Mouse (Mus musculus): Measurements from ENCODE around the gene Nanos3.

- TF ChIP-seq CTCF (conservative IDR thresholded peaks at IDR 0.05 in 1 of 2, IDR thresholded peaks at IDR 0.05 in 1 of 2; ENCODE audit: low read depth in 2 of 2, low read length in 2 of 2) (no peak), E2F4 (IDR thresholded peaks at IDR 0.05; ENCODE audit: insufficient replicate concordance, low read depth, low read length) (no peak), POLR2A (IDR thresholded peaks at IDR 0.05; ENCODE audit: low read depth, low read length) (no peak)
Measured at GRCm38 (mm10) chr8:84205073-84205472, 20.1 kb upstream of the Nanos3 start.

Measured in CH12.LX (cell line).